Mouse (Mus musculus) testis, adult 2 months (tissue): Measurements from ENCODE around the gene Olfr1440. TPM values are rescaled to one million over a fixed set of nuclear protein-coding genes. Genes with fewer than 3 reads are reported as not detected.

ENCODE experiments used
- H3K27ac ChIP-seq: fragments of 200-500 bp; 2 replicates; pipeline ENCODE4 v1.5.1; 2012; ENCODE audit warnings: low read depth, low read length; ENCODE audit not compliant: control insufficient read depth, insufficient read depth
- H3K27me3 ChIP-seq: fragments of 200-500 bp; 2 replicates; pipeline ENCODE4 v1.6.1; 2012; ENCODE audit warnings: mild to moderate bottlenecking, low read length, moderate library complexity; ENCODE audit not compliant: control insufficient read depth, insufficient read depth
- H3K36me3 ChIP-seq: fragments of 200-500 bp; 2 replicates; pipeline ENCODE4 v1.6.1; 2012; ENCODE audit warnings: mild to moderate bottlenecking, low read length; ENCODE audit not compliant: control insufficient read depth, insufficient read depth
- H3K4me1 ChIP-seq: fragments of 200-500 bp; 2 replicates; pipeline ENCODE4 v1.6.1; 2012; ENCODE audit warnings: low read length; ENCODE audit not compliant: control insufficient read depth, insufficient read depth
- H3K4me3 ChIP-seq: fragments of 200-500 bp; 2 replicates; pipeline ENCODE4 v1.5.1; 2012; ENCODE audit warnings: low read depth, mild to moderate bottlenecking, low read length, moderate library complexity, mixed read lengths; ENCODE audit not compliant: control insufficient read depth
- CTCF ChIP-seq: fragments of 200-500 bp; IDR thresholded peaks from 2 replicates; pipeline ENCODE4 v1.5.1; 2012; ENCODE audit warnings: low read depth, mild to moderate bottlenecking, inconsistent platforms, low read length, moderate library complexity; ENCODE audit not compliant: control insufficient read depth, insufficient read depth, insufficient replicate concordance
- POLR2A ChIP-seq: fragments of 200-500 bp; IDR thresholded peaks from 2 replicates; pipeline ENCODE4 v1.6.1; 2012; ENCODE audit warnings: low read depth, mild to moderate bottlenecking, inconsistent platforms, low read length, moderate library complexity; ENCODE audit not compliant: control insufficient read depth
- polyA plus RNA-seq: library from polyadenylated mRNA; depleted of rRNA; stranded (reverse); fragments of >200 nt; gene quantifications from 2 replicates; pipeline ENCODE4 v1.2.3, GENCODE M21; 2012; rRNA removed

Olfr1440 gene
- not detected in 2 replicates for polyA plus RNA-seq

DNA sequence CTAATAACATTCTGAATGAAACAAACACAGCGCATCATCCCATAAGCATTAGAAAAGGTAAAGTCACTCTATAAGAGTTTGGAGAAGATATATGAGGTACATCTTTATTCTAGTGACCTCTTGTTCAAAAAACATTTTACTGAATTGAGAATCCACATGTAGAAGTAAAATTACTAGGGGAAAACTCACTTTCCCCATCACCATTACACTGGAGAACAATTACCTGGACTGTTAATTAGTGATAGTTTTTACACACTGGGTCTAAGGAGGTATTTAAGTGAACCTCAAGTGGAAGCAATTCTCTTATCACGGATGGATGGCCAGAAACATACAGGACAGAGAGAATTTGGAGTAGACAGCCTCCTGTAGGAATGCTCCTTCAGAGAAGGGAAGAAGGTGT, at the start of gene Olfr1440:
Gene Olfr1440, plus strand, starts transcription at position 301 of the 400 bp plus-strand sequence.
- no peaks in the 10 kb centered on the region for H3K36me3 ChIP-seq
- no peaks in the 10 kb centered on the region for H3K27me3 ChIP-seq
- TF ChIP-seq CTCF (no peak), POLR2A (no peak)
- no peaks in the 10 kb centered on the region for H3K4me1 ChIP-seq
- H3K4me3 ChIP-seq: no peak within 1 kb of the TSS
- no peak within 1 kb of the TSS for H3K27ac ChIP-seq

DNA sequence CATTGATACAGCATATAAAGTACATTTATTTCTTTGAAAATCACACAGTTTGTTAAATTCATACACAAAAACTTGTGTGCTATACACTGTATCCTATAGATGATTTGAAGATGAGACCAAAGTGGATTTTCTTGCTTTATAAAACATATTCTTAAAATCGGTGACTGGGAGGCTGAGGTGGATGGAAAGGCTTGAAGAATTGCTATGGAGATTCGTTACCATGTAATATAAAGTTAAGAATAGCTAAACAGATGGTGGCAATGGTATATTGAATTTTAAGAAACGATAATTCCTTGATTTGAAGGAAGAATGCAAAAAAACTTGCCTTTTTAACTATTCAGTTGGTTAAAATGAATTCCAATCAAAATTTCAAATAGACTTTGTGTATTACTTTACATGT, 14.1 kb upstream of the Olfr1440 start:
- H3K4me1 ChIP-seq: no peaks in the 10 kb centered on the region
- H3K27me3 ChIP-seq: no peaks in the 10 kb centered on the region
- H3K36me3 ChIP-seq: no peaks in the 10 kb centered on the region
- no peak overlapping the region for H3K27ac ChIP-seq
- H3K4me3 ChIP-seq: no peak overlapping the region
- no peak for TF ChIP-seq CTCF
- no peak for TF ChIP-seq POLR2A

DNA sequence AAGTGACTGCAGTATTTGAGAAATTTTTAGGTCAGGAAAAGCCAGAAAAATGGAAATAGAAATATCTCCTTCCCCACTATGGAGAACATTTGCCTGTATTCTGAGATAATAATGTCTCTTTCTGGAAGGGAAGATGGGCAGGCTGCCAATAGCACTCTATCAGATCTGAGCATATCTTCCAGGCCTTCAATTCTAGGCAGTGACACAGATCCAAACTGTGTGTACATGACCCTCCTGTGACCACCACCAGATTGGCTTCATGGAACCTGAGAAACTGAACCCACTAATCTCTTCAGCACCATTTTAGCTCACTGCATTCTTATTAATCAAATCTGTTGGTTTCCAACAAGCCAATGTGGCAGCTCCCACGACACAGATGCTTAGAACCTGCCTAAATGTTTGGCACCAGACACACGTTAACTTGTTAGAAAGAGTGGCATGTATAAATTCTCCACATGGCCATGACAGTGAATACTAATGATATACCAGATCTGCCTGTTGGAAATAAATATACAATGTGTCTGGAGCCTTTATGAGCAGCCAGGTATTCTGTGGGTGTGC, 12.5 kb upstream of the Olfr1440 start:
- Histone ChIP-seq H3K27ac (no peak overlapping the region), H3K4me3 (no peak overlapping the region), H3K36me3 (no peaks in the 10 kb centered on the region), H3K27me3 (no peaks in the 10 kb centered on the region), H3K4me1 (no peaks in the 10 kb centered on the region)
- TF ChIP-seq CTCF (no peak), POLR2A (no peak)

DNA sequence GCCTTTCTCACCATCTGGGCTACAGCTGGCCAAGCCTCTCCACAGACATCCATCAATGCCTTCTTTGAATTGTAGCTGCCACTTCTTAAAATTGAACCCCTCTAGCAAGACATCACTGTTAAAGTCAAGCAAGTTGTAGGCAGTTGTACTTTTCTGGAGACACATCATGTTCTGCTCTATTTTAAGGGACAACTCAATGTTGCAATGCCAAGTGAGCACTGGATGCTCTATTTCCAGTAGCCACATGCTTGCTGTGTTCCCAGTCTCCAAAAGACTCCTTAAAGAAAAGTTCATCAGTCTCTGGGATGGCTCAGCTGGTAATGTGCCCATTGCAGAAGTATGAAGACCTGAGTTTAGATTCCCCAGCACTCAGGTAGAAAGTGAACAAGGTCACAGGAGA, 26.7 kb downstream of the Olfr1440 start:
- no peaks in the 10 kb centered on the region for H3K27me3 ChIP-seq
- no peaks in the 10 kb centered on the region for H3K4me1 ChIP-seq
- no peak overlapping the region for H3K27ac ChIP-seq
- H3K4me3 ChIP-seq: no peak overlapping the region
- no peaks in the 10 kb centered on the region for H3K36me3 ChIP-seq
- TF ChIP-seq CTCF: no peak
- TF ChIP-seq POLR2A: no peak

DNA sequence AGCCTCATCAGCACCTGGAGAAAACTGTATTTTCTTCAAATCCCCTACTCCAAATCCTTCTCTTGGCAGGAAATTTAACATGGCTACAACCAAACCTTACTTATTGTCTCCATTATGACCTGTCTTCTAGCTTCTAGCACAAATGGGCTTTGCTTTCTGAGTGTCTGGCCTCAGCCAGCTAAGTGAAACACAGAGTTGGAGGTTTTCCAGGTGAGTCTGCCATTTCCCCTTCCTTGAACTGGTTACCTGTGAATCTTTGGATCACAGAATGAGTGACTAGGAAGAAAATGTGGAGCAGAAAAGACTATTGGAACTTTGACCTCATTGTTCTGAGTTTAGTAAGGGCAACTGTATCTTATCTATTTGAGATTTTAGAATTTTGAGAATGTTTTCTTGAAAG, 30.3 kb downstream of the Olfr1440 start, which contains the start of gene Olfr1441:
Gene Olfr1441, plus strand, starts transcription at position 73 of the 400 bp plus-strand sequence.
- no peak for TF ChIP-seq CTCF
- TF ChIP-seq POLR2A: no peak
- H3K27ac ChIP-seq: no peak within 1 kb of the TSS
- H3K4me3 ChIP-seq: no peak within 1 kb of the TSS
- no peaks in the 10 kb centered on the region for H3K36me3 ChIP-seq
- H3K27me3 ChIP-seq: no peaks in the 10 kb centered on the region
- no peaks in the 10 kb centered on the region for H3K4me1 ChIP-seq

DNA sequence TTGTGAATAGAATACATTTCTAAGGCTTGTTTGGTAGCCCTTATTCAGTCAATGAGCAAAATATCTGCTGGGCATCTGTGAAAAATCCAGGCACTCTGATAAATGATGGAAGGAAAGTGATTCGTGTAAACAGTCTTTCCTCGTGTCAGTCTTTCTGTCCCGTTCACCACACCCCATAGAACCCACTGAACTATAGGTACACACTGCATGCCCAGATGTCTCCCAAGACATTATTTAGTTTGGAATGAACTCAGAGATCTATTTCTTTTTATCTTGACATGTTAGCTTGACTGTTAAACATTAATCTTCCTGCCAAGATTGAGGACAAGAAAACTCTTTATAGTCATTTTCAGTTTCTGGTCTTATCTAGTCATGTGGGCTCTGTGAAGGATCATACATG, 31.2 kb downstream of the Olfr1440 start:
- H3K27me3 ChIP-seq: no peaks in the 10 kb centered on the region
- H3K4me3 ChIP-seq: no peak overlapping the region
- no peak overlapping the region for H3K27ac ChIP-seq

DNA sequence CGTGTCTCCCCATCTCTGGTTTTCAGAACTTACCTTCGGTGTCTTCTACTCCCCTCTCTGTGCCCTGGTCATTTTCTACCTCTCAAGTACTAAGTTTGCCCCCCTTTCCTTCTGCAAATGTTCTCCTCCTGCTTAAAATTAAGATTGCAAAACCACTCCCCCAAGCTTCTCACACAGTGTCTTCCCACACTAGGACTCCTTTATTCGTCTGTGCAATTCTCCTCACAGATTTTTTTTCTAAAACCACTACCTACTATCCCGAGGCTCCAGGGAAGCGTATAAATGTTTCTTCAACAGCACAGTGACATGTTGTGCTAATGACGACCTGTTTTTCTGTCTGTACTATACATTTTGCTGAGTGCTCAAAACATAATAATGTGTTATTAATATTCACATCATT, 33.5 kb downstream of the Olfr1440 start:
- Histone ChIP-seq H3K27me3 (no peaks in the 10 kb centered on the region), H3K27ac (no peak overlapping the region), H3K4me1 (no peaks in the 10 kb centered on the region), H3K36me3 (no peaks in the 10 kb centered on the region), H3K4me3 (no peak overlapping the region)
- TF ChIP-seq CTCF (no peak), POLR2A (no peak)

More for the DNA sequence above, 31.2 kb downstream of the Olfr1440 start:
- no peaks in the 10 kb centered on the region for H3K36me3 ChIP-seq
- no peak for TF ChIP-seq CTCF
- TF ChIP-seq POLR2A: no peak
- H3K4me1 ChIP-seq: no peaks in the 10 kb centered on the region

DNA sequence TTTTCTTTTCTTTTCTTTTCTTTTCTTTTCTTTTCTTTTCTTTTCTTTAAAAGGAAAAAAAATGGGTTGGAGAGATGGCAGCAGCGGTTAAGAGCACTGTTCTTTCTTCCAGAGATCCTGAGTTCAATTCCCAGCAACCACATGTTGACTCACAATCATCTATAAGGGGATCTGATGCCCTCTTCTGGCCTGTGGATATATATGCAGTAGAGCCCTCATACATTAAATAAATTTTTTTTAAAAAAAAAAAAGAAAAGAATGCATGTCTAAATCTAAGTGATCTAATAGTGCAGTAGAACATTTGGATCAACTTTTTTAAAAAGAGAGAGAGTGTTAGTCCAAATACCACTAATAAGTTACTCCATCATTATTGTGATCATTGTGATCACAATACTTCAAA, 34.6 kb downstream of the Olfr1440 start:
- Histone ChIP-seq H3K4me1 (no peaks in the 10 kb centered on the region), H3K27ac (no peak overlapping the region), H3K27me3 (no peaks in the 10 kb centered on the region), H3K36me3 (no peaks in the 10 kb centered on the region), H3K4me3 (no peak overlapping the region)
- TF ChIP-seq POLR2A: no peak
- TF ChIP-seq CTCF: no peak
